Mouse (Mus musculus) gastrocnemius, adult 8-10 months (tissue): ENCODE measurements around the gene Ftsj3. TPM values are rescaled to one million over a fixed set of nuclear protein-coding genes. Genes with fewer than 3 reads are reported as not detected.

Experiments
- DNase-seq, 2 experiments: peaks; one replicate each; pipeline ENCODE4 v3.0.0; 2022; ENCODE audit warnings: low spot score in 2 of 2
- total RNA-seq, 4 experiments: library from RNA; stranded (reverse); gene quantifications; 2 replicates each; pipeline ENCODE4 v1.2.4; 2022

Ftsj3 gene
- 10 to 100 TPM; 18.0 to 28.8 (median 21.3) TPM for total RNA-seq

DNA sequence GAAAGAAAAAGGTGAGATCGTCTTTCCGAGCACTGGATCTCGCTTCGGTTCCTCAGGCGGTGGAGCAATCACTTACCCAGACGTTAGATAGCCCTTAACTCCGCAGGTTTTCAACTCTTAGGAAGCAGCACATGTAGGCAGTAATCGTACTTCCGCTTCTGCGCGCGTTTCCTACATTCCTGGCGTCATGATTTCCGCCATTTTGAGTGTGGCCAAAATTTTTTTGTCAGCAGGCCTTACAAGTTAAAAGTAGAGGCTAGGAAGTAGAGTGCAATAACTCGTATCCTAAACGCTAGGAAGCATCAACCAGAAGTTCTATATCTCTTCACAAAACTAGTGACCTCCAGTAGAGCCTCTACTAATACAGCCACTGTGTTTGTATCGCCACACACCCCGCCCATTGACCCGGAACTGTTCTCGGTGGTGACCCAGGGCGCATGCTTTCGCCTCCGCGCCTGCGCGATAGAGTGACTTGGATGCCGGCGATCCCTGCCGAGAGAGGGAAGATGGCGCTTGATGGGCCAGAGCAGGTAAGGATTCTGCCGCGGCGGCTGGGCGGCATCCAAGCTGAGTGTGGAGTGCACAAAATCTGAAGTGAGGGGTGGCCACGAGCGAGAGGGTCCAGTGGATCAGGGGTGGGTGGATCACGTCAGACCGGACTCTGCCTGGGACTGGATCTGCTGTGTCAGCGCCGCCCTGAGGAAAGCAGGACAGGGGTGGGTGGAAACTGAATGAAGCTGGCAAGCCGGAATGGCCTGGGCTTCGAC, at the start of gene Ftsj3, which contains the start of gene Psmc5:
Ftsj3 (minus strand) TSS at position 395 of the 767 bp plus-strand sequence.
Psmc5 (plus strand) TSS at position 470 of the 767 bp plus-strand sequence.
- peak; percentile 96 to 97 for DNase-seq

- no peak for DNase-seq
These were observed 49.6 kb upstream of the Ftsj3 start for GRCm38 (mm10) chr11:106305348-106306064.

DNA sequence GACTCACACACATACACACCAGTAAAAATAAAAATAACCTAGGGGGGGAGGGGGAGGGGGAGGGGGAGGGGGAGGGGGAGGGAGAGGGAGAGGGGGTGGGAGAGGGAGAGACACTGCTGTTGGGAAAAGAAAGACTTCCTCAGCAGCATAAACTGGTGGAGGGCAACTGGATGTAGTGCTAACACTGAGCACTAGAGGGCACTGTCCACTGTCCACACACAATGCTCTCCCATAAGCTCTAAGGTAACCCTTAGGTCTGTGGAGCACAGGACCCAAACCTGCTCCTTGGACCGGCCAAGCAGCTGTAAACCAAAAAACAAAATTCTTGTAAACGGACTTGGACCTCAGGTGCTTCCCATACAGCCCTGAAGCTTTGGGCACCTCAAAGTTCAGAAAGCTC, 46.8 kb upstream of the Ftsj3 start:
- no peak for DNase-seq

GRCm38 (mm10) chr11:106301765-106302164, 45.9 kb upstream of the Ftsj3 start, which contains the start of gene Gh:
Gh (minus strand) TSS chr11:106301865.
- DNase-seq = no peak

GRCm38 (mm10) chr11:106291861-106292260, 36.0 kb upstream of the Ftsj3 start:
- no peak for DNase-seq

DNA sequence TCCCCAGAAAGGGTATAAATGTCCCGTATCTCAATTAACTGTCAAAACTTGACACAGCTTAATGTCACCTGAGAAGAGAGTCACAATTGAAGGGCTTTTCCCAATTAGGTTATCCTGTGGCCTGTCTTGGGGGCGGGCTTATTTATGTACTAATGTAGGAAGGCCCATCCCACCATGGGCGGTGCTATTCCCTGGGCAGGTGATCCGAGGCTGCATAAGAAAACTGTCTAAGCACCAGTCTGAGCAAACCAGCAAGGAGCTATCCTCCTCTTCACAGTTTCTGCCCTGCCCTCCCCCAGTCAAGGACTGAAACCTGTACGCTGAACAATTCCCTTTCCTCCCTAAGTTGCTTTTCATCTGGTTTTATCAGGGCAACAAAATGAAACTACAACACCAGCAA, 34.5 kb upstream of the Ftsj3 start:
- DNase-seq = no peak

GRCm38 (mm10) chr11:106289369-106289768, 33.5 kb upstream of the Ftsj3 start:
- DNase-seq = peak in 1 of 2 experiments; percentile 71

DNA sequence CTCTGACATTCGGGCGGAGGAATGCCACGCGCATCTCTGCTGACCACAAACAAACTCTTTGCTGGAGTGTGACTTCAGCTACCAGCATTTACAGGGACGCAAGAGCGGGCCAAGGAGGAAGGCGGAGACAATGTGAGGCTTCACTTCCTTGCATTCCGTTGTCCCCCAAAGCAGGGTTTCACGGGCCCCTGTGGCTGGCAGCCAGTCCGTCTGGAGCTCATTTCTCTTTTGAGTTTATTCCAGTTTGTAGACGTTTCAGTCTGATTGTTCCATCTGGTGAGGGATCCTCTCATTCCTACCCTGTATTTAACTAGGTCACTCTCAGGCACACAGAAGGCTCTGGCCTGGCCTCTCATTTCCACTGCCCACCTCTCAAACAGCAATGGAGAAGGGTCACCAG, 31.1 kb upstream of the Ftsj3 start:
- no peak for DNase-seq

- no peak for DNase-seq
These were observed 30.3 kb upstream of the Ftsj3 start for GRCm38 (mm10) chr11:106286206-106286605.

GRCm38 (mm10) chr11:106284126-106284525, 28.2 kb upstream of the Ftsj3 start:
- DNase-seq = no peak

GRCm38 (mm10) chr11:106283371-106283770, 27.5 kb upstream of the Ftsj3 start:
- DNase-seq = no peak

- no peak for DNase-seq
These were observed 26.6 kb upstream of the Ftsj3 start for GRCm38 (mm10) chr11:106282452-106282851.

DNA sequence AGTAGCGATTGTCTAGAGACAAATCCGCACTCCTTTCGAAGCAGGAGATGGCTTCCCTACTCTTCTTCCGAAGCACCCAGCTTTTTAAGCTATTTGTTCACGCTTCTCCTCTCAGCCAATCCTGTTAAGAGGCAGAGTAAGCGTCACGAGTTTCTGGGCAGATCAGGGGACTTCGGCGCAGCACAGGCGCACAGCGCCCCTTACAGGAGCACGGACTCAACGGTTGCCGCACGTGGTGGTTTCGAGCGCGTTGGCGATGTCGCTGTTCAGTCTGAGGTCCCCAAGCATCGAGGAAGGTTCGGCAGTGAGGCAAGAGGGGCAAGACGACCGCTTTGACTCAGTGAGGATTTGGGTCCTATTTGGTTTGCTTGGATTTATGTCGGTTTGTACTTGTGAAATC, 20.6 kb upstream of the Ftsj3 start, which contains the start of gene Tcam1:
Tcam1 (plus strand) TSS at position 219 of the 400 bp plus-strand sequence.
- DNase-seq = peak; percentile 85 to 89

DNA sequence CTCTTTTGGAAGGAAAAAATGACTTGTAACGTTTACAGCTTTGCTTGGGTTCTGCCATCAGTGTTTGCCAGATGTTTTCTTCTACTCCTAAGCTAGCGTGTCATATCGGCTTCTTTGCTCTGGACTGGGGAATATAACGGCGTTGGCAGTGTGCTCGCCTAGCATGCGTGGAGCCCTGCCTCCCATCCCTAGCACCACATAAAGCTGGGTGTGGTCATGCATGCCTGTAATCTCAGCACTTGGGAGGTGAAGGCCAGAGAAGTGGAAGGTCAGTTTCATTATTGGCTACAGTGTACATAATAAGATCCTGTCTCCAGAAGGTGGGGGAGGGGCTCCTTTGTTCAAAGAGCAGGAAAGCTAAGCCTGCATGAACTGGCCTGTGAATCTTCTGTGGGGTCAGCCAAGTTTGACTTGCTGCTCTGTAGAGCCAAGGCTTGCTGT, 19.1 kb upstream of the Ftsj3 start:
- DNase-seq = no peak

- DNase-seq = no peak
These were observed 18.5 kb upstream of the Ftsj3 start for GRCm38 (mm10) chr11:106274374-106274773.

- no peak for DNase-seq
These were observed 17.9 kb upstream of the Ftsj3 start for GRCm38 (mm10) chr11:106273811-106274210.

- no peak for DNase-seq
These were observed 17.4 kb upstream of the Ftsj3 start for GRCm38 (mm10) chr11:106273311-106273684.

DNA sequence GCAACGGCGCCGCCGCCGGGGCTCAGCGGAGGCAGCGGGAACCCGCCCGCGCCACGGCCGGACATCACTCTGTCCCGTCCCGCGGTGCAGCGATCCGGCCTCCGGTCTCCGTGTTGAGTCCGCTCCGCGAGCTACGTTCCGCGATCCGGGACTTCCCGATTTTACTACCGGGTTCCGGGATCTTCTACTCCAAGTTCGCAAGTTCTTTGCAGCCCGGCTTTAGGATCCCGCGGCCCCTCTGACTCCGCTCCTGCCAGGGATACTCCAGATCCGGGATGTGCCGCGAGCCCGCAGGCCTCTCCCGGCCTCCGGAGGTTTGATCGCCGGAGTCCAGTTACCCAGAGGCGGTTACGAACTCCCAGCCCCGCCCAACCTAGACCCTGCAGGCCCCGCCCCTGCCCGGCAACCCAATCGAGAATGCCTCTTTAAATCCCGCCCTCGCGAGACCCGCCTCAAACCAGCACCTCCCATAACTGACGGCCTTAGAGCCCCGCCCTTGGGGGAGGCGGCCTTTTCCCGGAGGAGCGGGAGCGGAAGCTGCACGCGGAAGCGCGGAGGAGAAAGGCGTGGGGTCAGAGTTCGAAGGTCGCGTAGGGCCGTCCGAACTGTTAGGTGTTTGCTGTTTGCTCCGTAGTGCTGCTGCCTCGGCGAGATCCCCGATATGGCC, 16.9 kb upstream of the Ftsj3 start, which contains the start of gene Smarcd2:
Smarcd2 (minus strand) TSS at position 329 of the 667 bp plus-strand sequence.
- peak; percentile 99 for DNase-seq

- DNase-seq = no peak
These were observed 16.1 kb upstream of the Ftsj3 start for GRCm38 (mm10) chr11:106271794-106272643.

DNA sequence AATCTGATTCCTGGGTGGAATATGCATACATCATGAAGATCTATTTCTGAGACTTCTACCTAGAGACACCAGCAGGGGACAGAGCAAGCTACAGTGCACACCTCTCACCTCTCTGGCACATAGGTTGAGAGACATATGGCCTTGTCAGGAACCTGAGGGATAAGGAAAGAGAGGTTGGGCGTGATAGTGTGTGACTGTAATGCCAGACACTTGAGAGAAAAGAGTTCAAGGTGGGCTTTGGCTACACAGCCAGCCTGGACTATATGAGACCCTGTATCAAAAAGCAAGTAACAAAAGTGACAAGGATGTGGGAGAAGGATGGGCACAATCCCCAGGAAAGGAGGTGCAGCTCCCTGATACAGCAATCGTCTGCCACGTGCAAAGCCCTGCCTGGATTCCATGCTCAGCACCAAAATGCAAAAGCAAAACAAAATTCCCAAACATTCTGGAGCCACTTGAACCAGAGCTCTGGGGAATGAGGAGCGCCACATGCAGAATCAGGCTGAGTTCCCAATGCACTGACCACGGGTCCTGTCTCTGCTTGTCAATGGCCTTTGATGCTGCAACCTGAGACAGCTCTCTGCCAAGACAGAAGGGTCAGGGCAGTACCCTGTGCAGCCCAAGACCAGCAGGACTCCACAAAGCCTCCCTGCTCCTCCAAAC, 15.4 kb upstream of the Ftsj3 start:
- no peak for DNase-seq
